Mouse (Mus musculus): ENCODE data around the gene E130116L18Rik.
"Not testable (repeated sequence)": the region's sequence is repeated elsewhere in the genome, so short reads cannot be mapped to it uniquely, and the experiment has no call there.

The E130116L18Rik gene

GRCm38 (mm10) chr5:25222752-25223702 is at the start of gene E130116L18Rik:
E130116L18Rik (minus strand) TSS chr5:25223153.
- DNase-seq (ENCODE audit: low spot score in 2 of 2): peak; percentile 78 to 85

- no peak for DNase-seq (ENCODE audit: low spot score in 2 of 2)
Measured at GRCm38 (mm10) chr5:25268258-25268888, 45.4 kb upstream of the E130116L18Rik start.

- no peak for DNase-seq (ENCODE audit: low spot score in 2 of 2)
Measured at GRCm38 (mm10) chr5:25262266-25262665, 39.3 kb upstream of the E130116L18Rik start.

GRCm38 (mm10) chr5:25261452-25261851 is 38.5 kb upstream of the E130116L18Rik start:
- DNase-seq (ENCODE audit: low spot score in 2 of 2): no peak

DNA sequence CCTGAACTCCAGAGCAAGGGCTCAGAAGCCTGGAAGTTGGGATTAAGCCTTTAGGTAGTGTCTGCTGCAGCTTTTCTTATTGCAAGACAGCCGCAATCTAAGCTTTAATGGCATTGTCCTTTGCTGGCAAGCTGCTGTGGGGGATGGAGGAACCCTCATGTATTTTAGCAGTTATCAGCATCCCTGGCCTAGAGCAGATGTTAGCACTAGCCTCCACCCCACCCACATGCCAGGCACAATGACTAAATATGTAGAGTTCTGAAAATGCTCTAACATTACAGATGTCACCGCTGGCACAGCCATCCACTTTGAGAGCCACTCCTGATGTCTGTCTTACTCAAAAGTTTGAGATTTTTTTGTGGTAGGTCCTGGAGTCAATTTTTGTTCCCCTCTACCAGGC is 33.7 kb upstream of the E130116L18Rik start:
- DNase-seq (ENCODE audit: low spot score in 2 of 2): no peak

- DNase-seq (ENCODE audit: low spot score in 2 of 2): no peak
Measured at GRCm38 (mm10) chr5:25254491-25254890, 31.5 kb upstream of the E130116L18Rik start.

GRCm38 (mm10) chr5:25252825-25253544 is 30.0 kb upstream of the E130116L18Rik start:
- DNase-seq (ENCODE audit: low spot score in 2 of 2): no peak

DNA sequence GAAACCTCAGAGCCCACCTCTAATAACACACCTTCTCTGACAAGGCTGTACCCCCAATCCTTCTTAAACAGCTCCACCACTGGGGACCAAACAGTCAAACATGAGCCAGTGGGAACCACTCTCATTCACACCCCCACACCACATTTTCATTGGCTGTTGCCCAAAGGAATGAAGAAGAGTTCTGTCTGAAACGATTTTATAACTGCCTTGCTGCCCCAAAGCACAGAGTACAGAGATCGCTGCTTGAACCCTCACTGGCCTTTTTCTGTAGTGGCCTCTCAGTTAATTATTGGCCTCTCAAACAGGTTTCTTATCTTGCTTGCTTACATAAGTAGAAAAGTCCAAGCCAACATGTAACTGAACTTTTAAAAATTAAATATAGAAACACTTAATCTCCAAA is 29.5 kb upstream of the E130116L18Rik start:
- DNase-seq (ENCODE audit: low spot score in 2 of 2): no peak

DNA sequence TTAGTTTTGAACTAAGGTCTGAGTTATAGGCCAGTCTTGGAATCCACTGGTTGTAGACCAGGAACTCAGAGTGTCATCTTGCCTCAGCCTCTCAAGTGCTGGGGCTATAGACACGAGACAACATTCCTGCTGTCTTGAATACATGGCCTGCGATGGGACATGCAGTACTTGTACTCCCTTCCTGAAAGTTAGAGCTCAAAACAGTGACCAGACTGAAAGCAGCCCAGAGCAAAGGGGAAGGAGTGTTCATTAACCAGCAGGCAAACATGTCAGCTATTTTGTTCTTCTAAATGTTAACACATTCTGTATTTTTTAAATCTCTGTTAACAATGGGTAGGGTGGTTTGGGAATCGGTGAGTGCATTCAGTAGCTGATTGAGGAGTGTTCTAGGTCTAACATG is 24.1 kb upstream of the E130116L18Rik start:
- no peak for DNase-seq (ENCODE audit: low spot score in 2 of 2)

DNA sequence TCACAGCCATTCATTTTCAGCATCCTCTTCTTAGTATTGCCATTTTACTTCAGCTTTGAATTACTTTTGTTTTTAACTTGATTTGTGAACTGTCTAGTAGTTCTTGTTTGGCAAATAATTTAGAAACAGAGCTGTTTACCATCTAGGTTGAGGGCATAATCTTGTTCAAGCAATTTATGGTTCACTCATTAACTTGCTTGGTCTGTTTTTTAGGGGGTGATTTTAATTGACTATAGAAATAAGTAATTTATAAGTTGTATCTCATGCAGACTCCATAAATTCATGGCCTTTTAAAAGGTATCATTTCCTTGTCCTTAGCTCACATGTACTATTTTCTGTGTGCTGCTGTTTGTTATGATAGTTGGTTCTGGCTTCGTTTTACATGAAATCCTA is 23.5 kb upstream of the E130116L18Rik start:
- no peak for DNase-seq (ENCODE audit: low spot score in 2 of 2)

- DNase-seq (ENCODE audit: low spot score in 2 of 2): no peak
Measured at GRCm38 (mm10) chr5:25245806-25246472, 23.0 kb upstream of the E130116L18Rik start.

DNA sequence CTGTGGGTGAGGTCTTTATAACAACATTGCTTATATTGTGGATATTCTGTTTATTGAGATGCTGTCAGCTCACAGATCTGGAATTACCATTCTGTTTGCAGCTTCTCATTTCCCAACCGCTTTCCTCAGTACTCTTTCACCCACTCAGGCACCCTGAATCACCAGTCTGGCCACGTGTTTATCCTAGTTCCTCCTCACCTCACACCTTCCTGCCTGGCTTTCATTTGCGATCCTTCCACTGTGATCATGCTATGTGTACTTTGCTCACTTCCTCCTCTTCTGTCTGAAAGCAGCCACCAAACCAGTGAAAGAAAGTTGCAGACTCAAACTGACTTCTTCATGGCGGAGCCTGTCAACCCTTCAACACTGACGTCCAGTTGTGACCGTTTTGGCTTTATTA is 20.1 kb upstream of the E130116L18Rik start:
- DNase-seq (ENCODE audit: low spot score in 2 of 2): no peak

DNA sequence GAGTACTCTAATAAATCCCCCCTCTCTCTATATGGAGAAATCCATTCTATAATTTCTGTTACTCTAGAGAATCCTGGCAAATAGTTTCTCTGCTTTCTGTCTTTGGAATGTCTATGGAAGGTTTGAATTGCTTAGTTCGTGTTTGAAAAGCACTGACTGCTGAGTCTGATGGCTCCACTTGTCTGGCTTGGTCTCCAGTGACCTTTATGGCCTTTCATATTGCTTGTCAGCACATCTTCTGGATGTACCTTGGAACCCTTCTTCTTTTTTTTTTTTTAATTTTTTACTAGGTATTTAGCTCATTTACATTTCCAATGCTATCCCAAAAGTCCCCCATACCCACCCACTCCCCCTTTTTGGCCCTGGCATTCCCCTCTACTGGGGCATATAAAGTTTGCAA is 1.4 kb upstream of the E130116L18Rik start:
- not testable (repeated sequence) for DNase-seq (ENCODE audit: low spot score in 2 of 2)

DNA sequence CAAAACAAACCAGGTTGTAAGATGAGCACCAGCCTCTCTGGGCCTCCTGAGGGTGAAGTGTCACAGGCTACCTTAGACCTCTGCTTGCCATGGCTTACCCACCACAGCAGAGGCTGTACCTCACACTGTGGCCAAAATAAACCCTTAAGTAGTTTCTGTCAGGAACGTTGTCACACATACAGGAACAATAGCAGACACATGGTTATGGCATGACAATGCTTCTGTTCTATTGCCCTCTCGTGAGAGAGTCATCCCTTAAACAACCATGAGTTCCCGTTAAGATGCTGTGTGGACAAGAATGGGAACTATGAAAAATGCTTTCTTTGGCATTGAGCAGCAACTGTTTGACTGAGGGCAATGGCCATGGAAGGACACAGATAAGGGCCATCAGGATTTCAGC is 1.3 kb downstream of the E130116L18Rik start, which contains the start of gene Galnt11:
Galnt11 (plus strand) TSS at position 301 of the 400 bp plus-strand sequence.
- DNase-seq (ENCODE audit: low spot score in 2 of 2): no peak

- no peak for DNase-seq (ENCODE audit: low spot score in 2 of 2)
Measured at GRCm38 (mm10) chr5:25215006-25215405, 7.9 kb downstream of the E130116L18Rik start.

- not testable (repeated sequence) for DNase-seq (ENCODE audit: low spot score in 2 of 2)
Measured at GRCm38 (mm10) chr5:25213216-25213615, 9.7 kb downstream of the E130116L18Rik start.

- DNase-seq (ENCODE audit: low spot score in 2 of 2): no peak
Measured at GRCm38 (mm10) chr5:25211872-25212271, 11.1 kb downstream of the E130116L18Rik start.

DNA sequence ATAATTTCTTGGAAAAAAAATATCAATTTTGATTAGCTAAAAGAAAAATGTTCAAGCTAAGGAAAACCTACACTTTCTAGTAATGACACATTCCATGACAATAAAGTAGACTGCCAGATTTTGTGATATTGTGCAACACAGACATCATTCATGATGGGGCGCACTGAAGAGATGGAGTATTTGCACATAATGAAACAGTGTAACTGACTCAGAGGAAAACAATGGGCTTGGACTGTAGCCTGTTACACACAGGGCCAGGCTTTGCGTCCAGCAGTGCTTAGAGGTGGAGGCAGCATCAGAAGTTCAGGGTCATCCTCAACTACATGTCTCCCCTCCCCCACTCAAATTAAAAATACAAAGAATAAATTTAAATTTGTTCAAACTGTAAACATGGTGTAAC is 32.4 kb downstream of the E130116L18Rik start:
- no peak for DNase-seq (ENCODE audit: low spot score in 2 of 2)

DNA sequence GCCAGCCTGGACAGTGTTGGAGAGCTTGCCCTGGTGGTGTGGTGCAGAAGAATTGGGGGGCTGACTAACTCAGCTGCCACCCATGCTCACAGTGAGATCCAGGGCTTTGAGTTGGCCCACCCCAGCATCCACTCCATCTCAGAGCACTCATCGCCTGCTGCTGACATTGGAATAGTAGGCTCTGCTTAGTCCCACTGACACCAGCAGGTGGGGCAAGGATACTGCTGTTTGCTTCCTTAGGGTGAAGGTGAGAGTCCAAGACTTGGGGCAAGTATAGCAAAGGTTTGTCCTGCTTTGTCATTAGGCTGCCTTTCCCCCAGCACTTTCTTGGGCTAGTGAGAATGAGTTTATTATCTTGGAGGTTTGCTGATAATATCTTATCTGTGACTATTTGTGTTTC is 34.2 kb downstream of the E130116L18Rik start:
- peak in 1 of 2 experiments; percentile 16 for DNase-seq (ENCODE audit: low spot score in 2 of 2)

- DNase-seq (ENCODE audit: low spot score in 2 of 2): no peak
Measured at GRCm38 (mm10) chr5:25187727-25188126, 35.2 kb downstream of the E130116L18Rik start.

DNA sequence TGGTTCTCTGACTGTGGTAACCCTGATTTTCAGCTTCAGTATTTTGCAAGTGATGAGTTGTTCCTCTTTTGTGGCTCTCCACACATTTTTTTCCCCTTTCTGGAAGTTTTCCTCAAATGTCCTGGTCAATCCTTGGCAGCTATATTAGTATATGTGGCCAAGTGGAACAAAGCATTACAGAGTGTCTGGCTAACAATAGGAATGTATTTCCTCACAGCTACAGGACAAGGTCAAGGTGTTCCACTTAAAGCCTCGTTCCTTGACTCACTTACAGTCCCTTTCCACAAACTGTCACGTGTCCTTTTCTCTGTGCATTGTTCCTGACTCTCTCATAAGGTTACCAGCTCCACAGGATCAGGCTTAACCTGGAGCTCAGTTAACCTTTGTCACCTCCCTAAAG is 38.4 kb downstream of the E130116L18Rik start:
- DNase-seq (ENCODE audit: low spot score in 2 of 2): no peak

DNA sequence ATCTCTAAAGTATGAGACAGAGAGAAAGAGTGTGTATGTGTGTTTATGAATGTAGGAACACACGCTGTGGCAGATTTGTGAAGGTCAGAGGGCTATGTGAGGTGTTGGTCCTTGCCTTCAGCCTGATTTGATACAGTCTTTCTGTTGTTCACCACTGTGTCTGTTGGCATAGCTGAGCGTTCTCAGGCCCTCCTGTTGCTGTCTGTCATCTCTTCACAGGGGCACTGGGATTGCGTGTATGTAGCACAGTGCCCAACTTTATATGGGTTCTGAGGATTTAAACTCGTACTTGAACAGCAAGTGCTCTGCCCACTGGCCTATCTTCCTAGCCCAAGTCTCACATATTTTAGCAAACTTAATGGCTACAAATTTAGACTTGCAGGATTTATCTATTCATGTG is 39.4 kb downstream of the E130116L18Rik start:
- DNase-seq (ENCODE audit: low spot score in 2 of 2): no peak
